Mouse (Mus musculus): ENCODE results near the gene Parvg. TPM values are rescaled to one million over a fixed set of nuclear protein-coding genes. Genes with fewer than 3 reads are reported as not detected.

Gene Parvg
- total RNA-seq, 2 experiments from 2014 or later, result 2.1 to 5.2 TPM

DNA sequence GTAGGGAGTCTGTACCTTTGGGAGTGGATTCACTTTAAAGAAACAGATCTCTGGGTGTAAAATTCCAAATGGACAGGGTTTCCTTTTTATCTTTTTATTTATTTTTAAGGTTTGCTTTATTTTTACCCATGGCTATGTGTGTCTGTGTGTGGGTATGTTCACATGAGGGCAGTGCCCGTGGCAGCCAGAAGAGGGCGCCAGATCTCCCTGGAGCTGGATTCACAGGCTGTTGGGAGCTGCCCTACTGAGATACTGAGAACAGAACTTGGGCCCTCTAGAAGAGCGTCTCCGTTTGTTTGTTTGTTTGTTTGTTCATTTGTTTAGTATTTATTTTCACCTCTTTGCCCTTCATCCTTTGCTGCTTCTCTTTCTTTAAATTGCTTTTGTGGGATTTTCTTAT lies 24.9 kb downstream of the Parvg start:
- no peak for DNase-seq
- intact Hi-C loops (cut with DNase I), result no loop called here

- intact Hi-C loops (cut with DNase I), result no loop called here
- DNase-seq, result no peak
Observed at GRCm38 (mm10) chr15:84349915-84350738, 26.3 kb downstream of the Parvg start.

- DNase-seq, result no peak
- intact Hi-C loops (cut with DNase I), result no loop called here
Observed at GRCm38 (mm10) chr15:84351342-84351741, 27.5 kb downstream of the Parvg start.

- intact Hi-C loops (cut with DNase I), result no loop called here
- DNase-seq, result no peak
Observed at GRCm38 (mm10) chr15:84351915-84352844, 28.4 kb downstream of the Parvg start.

DNA sequence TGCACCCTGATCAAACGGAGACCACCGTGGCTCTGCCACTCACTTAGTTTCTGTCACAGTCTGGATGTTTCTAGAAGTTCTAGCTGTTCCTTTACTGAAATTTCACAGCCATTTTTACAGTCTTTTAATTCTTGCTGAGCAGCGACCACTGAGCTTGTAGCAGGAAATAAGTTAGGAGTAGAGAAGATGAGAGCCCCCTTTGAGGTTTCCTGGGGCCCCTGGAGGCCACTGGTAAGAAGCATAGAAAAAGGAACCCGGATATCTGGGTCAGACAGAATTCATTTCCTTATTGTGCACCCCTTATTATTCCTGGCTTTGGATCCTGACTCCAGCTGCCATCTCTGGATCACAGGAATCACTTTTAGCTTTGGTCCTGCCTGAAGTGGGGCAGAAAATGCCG lies 31.3 kb downstream of the Parvg start:
- intact Hi-C loops (cut with DNase I), result no loop called here
- DNase-seq, result no peak

DNA sequence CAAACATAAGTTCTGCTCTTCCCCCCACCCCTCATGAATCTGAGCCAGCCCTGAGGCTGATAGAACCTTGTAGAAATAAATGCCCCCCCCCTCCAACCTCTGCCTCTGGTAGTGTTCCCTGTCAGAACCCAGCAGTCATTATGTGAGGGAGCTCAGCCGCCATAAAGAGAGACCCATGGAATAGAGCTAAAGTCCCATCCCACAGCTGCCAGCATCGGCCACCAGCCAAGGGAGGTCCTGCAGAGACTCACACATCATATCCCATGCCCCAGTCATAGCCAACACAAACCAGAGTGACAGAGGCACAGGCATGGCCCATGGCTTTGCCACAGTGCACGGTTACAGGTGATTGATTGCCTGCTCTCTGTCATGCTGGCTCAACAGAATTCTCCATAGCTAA lies 40.9 kb downstream of the Parvg start:
- intact Hi-C loops (cut with DNase I), result no loop called here
- no peak for DNase-seq

DNA sequence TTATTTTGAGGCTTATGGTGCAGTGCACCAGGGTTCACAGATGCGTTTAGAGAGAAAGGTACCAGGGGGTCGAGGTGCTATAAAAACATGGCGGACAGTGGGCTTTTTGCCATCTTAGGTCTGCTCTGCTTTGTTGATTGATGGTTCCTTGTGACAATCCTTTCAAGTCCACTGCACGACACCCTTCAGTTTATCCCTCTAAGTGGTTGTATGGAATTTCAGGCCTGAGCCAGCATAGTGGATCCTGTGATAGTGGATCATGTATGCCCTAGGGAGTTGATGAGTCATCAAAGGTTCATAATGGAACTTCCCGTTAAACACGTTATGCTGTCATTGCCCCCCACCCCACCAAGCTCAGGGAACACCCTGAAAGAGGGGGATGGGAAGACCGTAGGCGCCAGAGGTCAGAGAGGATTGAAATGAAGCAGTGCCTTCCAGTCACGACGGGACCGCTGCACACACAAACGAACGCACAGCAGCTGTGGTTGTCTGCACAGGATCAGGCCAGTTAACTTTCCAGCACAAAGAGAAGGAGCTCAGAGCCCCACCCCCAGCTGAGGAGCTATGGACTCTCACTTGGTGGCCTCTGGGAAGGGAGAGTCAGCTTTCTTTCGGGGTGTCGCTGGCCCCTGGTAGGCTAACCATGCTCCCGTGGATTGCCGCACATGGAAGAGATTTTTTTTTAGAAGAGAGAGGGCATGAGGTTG lies 42.0 kb downstream of the Parvg start:
- intact Hi-C loops (cut with DNase I), result no loop called here
- no peak for DNase-seq

- no peak for DNase-seq
- intact Hi-C loops (cut with DNase I), result no loop called here
Observed at GRCm38 (mm10) chr15:84366574-84366989, 42.8 kb downstream of the Parvg start.

- intact Hi-C loops (cut with DNase I), result no loop called here
- no peak for DNase-seq
Observed at GRCm38 (mm10) chr15:84367402-84367801, 43.6 kb downstream of the Parvg start.

GRCm38 (mm10) chr15:84372801-84373200 lies 49.0 kb downstream of the Parvg start:
- no peak for DNase-seq
- intact Hi-C loops (cut with DNase I), result no loop called here

DNA sequence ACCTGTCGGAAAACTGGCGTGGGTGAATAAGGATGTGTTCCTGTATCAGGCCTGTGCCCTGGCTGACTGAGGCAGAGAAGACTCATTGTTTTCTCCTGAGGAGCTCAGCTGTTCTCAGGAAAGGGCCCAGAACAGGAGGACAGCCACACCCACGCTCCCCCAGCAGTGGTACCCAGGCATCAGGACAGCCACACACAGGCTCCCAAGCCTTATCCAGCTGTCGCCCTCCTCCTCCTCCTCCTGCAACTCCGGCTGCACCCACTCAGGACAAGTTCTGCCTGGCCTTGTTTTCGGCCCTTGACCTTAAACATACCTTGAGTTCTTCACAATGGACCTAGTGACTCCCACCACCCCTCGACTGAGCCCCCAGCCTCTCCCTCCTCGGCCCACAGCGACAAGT lies 54.9 kb downstream of the Parvg start:
- intact Hi-C loops (cut with DNase I), result no loop called here
- DNase-seq, result no peak

GRCm38 (mm10) chr15:84380181-84380580 lies 56.4 kb downstream of the Parvg start:
- intact Hi-C loops (cut with DNase I), result no loop called here
- DNase-seq, result no peak

DNA sequence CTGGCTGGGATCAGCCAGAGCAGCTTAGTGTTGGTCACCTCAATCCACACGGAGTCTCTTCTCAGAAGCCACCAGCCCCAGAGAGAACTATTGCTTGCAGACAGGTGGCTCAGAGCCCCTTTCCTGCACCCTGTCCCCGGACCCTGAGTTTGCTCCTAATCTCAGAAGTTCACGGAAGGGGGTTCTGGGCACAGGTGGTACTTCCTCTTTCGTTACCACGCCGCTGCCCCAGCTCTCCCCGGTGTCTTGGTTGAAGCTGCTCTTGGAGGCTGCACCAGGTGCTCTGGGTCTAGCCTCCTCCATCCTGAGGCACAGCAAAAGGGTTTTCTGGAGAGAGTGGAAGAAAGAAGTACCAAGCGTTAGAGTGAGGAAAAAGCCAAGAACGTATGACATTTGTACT lies 60.2 kb downstream of the Parvg start:
- DNase-seq, result no peak
- intact Hi-C loops (cut with DNase I), result no loop called here

- no peak for DNase-seq
- intact Hi-C loops (cut with DNase I), result no loop called here
Observed at GRCm38 (mm10) chr15:84385995-84386565, 62.3 kb downstream of the Parvg start.

- no peak for DNase-seq
- intact Hi-C loops (cut with DNase I), result no loop called here
Observed at GRCm38 (mm10) chr15:84388698-84389131, 64.9 kb downstream of the Parvg start.

GRCm38 (mm10) chr15:84392131-84392530 lies 68.3 kb downstream of the Parvg start:
- no peak for DNase-seq
- intact Hi-C loops (cut with DNase I), result no loop called here

Measured in heart, postnatal 14 days (tissue).